Mouse (Mus musculus): ENCODE measurements around the gene Pias1.

The Pias1 gene

DNA sequence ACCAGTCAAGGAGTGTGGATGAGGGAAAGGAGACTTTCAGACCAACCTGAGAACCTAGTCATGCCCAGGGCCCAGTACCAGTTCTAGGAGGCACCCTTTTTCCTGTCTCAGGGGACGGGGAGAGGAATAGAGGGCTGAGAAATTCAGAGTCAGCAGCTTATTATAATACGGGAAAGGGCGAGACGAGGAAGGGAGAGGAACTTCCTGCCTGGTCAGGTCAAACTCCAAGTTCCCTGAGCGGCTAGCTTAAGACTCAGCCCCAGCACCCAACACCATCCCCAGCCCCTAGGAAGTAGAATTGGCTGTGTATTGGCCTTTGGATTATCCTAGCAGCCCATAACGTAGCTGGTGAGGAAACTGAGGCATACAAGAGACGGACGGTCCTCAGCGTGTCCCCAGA is 130.5 kb downstream of the Pias1 start:
- DNase-seq (ENCODE audit: low spot score), result no peak

DNA sequence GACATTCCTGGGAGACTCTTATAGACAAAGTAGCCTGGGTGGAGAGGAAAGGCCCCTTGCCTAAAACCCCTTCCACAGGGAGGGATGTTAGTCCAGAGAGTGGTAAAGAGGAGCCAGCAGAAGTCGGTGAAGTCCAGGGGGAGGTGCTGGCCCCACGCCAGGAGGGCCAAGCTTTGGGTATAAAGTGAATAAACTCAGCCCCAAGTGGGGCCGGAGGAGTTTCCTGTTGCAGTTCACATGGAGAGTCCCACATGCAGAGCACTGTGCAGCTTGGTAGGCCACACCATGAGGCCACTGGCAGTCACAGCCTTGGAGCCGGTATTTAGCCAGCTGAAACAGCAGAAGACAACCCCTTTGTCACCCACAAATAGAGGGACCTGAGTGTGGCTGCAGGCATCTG is 133.2 kb downstream of the Pias1 start:
- DNase-seq (ENCODE audit: low spot score), result no peak

DNA sequence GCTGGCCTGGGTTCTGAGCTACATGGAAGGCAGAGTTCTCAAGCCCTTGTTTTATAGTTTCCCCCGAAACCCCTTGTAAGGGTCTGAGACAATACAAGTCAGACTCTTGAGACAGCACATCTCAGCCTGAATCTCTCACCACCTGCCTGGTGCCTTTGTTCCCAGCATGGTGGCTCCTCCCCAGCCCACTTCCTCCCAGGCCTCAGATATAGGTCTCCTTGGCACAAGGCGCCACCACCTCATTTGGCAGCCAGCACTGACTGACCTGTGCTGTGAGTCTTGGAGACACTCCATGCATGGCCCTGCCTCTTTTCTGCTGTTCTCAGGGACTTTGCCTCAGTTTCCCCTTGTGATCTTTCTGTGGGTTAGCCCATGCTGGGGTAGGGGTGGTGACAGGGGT is 136.2 kb downstream of the Pias1 start:
- no peak for DNase-seq (ENCODE audit: low spot score)

DNA sequence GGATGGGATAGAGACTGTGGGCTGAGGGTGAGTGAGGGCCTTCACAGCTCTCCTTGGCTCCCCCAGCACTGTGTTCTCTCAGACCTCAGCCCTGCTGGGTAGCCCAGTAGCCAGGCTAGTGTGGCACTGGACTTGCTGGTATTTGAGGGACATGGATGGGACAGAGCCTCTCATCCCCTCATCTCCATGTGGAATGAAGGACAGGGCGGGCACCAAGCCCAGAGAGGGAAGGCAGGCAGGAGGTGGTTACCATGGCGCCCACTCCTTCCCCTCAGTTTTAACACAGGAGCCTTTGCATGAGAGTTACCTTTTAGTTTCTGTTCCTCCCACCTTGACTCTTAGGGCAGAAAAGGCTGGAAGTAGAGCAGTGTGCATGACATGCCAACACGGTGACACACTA is 139.1 kb downstream of the Pias1 start:
- DNase-seq (ENCODE audit: low spot score), result no peak

DNA sequence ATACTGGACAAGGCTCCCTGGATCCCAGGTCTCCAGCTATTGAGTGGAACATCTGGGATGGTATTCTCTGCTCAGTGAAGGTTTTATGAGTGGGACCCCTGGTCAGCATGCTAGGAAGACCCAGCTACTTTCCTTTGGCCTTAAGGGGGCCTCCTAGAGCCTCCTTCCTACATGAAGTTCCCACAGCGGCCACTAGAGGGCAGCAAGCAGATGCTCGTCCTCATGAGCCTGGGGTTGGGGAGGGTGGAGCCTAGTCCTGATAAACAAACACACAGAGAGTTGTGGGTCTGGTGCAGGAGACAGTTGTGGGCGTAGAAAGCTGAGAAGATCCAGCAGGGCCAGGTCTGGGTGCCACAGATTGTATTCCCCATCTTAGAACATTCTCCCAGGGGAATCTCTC is 140.0 kb downstream of the Pias1 start:
- DNase-seq (ENCODE audit: low spot score), result peak; percentile 87

DNA sequence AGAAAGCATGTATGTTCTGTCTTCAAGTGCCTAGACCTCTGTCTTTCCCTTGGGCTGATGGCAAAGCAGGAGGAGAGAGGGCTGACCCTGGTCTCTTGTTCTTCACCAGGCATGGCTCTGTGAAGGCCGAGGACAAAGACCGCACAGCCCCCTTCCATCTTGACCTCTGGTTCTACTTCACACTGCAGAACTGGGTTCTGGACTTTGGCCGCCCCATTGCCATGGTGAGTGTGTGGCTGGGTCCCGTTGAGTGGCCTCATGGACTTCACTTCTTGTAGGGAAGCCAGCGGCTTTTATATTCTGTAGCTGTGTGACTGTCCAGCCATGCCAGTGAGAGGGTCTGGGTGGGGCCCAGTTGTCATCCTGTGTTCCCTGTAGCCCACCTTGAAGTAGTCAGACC is 143.3 kb downstream of the Pias1 start:
- DNase-seq (ENCODE audit: low spot score), result no peak

DNA sequence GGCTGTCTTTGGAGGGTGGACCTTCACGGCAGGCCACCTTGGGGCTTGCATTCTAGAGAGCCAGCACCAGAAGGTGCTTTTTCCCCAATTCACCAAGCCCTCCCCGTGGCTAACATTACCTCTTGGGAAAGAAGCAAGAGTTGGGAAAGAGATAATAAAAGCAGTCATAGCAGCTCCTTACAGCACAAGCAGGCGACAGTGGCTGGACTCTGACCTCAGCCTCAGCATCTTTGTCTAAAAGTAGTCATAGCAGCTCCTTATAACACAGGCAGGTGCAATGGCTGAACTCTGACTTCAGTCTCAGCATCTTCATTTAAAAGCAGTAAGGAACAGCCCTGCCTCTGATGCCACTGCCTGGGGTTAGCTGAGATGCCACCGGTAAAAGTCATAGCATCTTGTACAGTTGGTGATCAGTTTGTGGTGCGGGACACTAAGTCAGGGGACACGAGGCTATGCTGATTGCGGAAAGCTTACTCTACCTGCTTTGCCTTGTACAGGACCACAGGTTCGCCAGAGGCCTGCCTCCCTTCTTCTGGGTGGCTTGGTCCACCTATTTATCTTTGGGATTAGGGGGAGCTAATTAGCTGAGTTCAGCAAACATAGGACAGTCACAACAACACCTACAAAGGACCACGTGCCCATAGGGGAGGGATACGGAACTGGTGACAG is 144.2 kb downstream of the Pias1 start:
- no peak for DNase-seq (ENCODE audit: low spot score)

DNA sequence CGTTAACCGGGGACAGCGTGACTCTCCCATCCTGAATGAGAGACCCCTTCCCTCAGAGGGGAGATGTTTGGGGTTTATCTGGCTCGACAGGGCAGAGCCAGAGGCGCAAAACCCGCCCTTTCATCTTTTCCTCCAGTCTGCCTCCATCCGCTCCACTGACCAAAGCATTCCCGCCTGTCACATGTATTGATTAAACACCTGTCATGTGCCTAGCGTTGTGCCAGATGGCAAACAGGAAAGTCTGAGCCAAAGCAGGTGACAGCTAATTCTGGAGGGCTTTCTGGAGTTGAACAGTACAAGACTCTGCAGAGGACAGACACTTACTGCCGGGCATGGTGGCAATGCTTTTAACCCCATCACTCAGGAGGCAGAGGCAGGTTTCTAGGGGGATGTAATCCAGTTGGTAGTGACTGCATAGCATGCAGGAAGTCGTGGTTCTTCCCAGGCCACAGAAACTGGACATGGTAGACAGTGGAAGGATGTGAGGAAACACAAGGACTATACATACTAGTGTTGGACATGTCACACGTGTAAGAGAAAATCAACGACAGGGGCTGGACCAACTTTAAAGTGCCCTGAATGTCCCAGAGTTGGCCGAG is 148.5 kb downstream of the Pias1 start:
- DNase-seq (ENCODE audit: low spot score), result no peak

DNA sequence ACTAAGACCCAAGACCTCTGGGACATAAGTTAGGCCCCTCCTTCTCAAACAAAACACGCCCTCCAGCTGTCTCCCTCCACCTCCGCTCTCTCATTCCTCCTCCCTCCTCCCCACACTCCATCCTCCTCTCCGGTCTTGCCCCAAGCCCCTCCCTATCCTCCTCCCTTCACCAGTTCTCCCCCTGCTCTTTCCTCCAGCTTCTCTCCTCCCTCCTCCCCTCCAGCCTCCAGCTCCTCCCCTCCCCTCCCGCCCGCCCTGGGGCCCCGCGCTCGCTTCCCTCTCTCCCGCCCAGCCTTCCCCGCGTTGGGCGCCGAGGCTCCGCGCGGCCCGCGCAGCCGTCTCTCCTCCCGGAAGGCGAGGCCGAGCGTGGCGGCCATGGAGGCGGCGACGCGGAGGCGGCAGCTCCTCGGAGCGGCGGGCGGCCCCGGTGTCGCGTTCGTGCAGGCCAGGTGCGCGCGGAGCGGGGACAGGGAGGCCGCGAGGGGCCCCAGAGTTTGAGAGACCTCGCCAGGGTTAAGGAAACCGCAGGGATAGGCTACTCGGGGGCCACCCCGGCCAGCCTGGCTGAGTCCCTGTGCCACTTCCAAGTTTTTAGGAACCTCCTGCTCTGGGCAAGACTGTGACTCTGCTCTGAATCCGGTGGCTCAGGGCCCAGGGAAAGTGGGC is 149.1 kb downstream of the Pias1 start, which contains the start of gene Cln6:
Gene Cln6, plus strand, starts transcription at position 280 of the 666 bp plus-strand sequence.
- peak; percentile 81 for DNase-seq (ENCODE audit: low spot score)

DNA sequence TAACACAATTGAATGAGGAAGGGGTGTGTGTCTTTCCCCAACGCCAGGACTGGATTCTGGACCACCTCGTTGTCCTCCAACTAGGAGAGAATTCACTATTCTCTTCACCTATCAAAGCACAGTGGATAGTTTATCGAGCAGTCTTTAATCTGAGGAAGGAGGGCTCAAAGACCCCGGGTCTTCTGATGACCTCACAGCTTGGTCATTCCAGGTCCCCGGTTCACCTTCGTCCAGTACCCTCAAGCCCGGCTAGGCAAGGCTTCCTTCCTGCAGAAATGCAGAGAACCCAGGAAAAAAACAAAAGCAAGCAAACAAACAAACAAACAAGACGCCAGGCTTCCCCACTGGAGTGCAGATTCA is 149.6 kb downstream of the Pias1 start:
- DNase-seq (ENCODE audit: low spot score), result no peak

DNA sequence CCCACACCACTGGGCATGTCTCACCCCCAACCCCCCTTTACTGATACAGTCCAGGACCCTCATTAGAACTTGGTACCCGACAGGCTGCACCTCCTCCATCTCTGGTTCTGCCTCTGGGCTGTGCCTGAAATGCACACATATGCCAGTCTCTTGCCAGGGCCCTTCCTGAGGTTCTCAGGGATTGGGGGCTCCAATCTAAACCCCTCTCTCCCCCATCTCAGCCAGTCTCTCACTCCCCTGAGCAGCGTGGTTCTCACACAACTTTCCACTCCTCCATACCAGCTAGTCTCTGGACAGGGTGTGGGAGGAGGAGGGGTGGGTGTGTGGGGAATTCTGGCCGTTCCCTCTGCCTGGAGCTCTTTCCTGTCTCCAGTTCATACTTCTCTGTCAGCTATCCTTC is 150.1 kb downstream of the Pias1 start:
- no peak for DNase-seq (ENCODE audit: low spot score)

DNA sequence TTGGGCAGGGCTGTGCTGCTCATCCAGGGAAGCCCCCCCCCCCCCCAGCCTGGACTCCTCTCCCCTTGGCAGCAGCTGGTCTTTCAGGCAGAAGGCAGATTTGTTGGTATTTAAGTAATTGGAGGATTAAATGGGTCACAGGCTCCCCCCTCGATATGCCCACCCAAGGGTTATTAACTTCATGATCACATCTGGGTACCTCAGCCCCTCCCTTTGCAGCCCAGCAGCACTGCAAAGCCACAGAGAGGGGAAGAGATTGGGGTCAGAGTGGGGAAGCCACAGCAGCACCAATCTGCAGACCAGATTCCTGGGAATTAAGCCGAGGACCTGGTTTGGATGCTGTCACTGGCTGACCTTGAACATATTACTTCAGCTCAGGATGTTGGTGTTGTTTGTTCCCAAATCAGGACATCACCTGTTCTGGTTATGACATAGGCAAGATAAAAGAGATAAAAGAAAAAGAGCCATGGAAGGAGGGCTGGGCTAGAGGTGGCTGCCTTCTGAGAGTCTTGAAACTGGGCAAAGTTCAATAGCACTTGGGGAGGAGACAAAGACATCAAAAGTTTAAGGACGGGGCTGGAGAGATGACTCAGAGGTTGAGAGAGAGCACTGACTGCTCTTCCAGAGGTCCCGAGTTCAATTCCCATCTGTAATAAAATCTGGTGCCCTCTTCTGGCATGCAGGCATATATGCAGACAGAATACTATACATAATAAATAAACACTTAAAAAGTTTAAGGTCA is 151.8 kb downstream of the Pias1 start:
- DNase-seq (ENCODE audit: low spot score), result no peak

DNA sequence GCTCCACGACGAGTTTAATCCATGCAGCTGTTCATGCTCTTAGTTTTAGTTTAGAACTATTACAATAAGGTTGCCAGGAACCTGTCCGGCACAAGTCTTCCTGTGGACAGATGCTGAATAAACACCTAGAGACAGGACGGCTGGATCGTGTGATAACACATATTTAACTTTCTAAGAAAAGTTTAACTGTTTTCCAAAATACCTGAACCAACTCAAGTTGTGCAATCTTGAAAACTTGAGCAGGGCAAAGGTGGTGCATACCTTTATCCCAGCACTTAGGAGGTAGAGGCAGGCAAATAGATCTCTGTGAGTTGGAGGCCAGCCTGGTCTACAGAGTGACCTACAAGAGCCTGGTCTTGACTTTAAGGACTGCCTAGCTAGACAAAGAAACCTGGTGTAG is 152.8 kb downstream of the Pias1 start:
- no peak for DNase-seq (ENCODE audit: low spot score)

DNA sequence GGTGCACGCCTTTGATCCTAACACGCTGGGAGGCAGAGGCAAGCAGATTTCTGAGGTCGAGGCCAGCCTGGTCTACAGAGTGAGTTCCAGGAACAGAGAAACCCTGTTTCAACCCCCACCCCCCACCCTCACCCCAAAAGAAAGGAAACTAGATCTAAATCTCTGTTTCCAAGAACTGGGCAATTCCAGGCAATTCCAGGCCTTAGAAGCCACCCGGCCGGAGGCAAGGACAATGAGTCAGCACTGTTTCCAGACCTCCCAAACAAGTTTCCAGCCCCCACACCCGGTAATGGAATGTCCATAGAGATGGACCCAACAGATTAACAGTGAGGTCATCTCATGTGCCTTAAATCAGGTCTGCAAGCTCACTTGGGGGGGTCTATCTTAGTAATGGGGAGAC is 157.8 kb downstream of the Pias1 start:
- no peak for DNase-seq (ENCODE audit: low spot score)

DNA sequence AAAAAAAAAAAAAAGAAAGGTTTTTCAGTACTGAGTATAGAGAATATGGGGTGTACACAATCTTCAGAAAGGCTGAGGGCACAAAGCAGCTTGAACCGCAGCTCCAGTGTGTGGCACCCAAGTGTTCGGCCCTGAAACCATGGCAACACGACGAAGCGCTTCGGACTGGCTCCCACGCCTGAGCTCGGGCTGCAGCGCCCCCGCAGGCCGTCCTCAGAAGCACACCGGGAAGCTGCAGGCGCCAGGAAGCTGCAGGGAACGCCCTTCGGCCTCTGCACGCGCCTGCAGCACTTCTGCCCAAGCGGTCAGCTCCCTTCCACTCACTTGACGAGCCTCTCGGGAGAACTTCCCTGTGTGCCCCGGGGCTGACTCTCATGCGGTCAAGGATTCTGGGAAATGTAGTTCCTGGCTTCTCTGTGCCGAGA is 159.1 kb downstream of the Pias1 start:
- DNase-seq (ENCODE audit: low spot score), result peak; percentile 98
